Mouse (Mus musculus) thymus, adult 2 months (tissue): ENCODE data around the gene Armc3.

Source experiments
- CTCF ChIP-seq: fragments of 200-500 bp; IDR thresholded peaks from 2 replicates; pipeline ENCODE4 v1.5.1; 2012; ENCODE audit warnings: mild to moderate bottlenecking, control low read depth, low read length, moderate library complexity, borderline replicate concordance; ENCODE audit not compliant: control insufficient read depth, poor library complexity, insufficient read depth; ENCODE audit errors: extremely low read depth
- POLR2A ChIP-seq: fragments of 200-500 bp; IDR thresholded peaks from 2 replicates; pipeline ENCODE4 v1.6.1; 2012; ENCODE audit warnings: mild to moderate bottlenecking, low read length, control low read depth, moderate library complexity; ENCODE audit not compliant: control insufficient read depth, poor library complexity, insufficient read depth; ENCODE audit errors: extremely low read depth

DNA sequence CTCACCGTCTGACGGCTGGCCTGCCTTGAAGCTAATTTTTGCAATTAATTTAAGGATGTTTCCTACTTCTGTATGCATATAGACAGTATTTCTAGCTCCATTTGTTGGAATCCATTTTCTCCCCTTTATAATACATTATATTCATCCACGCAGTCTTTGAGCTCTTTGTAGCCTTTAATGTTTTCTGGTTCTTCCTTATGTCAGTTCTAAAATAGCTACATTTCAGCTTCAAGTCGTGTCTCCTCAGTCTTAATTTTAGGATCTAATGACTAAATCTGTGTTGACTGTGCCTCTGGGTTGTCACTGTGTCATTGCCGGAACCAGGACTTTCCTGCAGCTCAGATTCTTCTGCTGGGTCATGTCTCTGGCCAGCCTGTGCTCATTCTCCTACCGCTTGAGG is 61.3 kb downstream of the Armc3 start:
- no peak for TF ChIP-seq POLR2A
- no peak for TF ChIP-seq CTCF
